Mouse (Mus musculus) liver, adult 2 months (tissue): ENCODE data around the gene Haus2. TPM values are rescaled to one million over a fixed set of nuclear protein-coding genes. Genes with fewer than 3 reads are reported as not detected.

Experiments
- DNase-seq: peaks from one replicate; pipeline ENCODE4 v3.0.0-alpha.2; 2011; ENCODE audit warnings: low read depth, low spot score; ENCODE audit errors: extremely low read depth
- H3K27ac ChIP-seq: fragments of 200-500 bp; replicated peaks from 2 replicates; pipeline ENCODE4 v1.5.1; 2012; ENCODE audit warnings: low read depth, mild to moderate bottlenecking, control low read depth, inconsistent platforms, low read length; ENCODE audit not compliant: insufficient read depth
- H3K27me3 ChIP-seq: fragments of 200-500 bp; 2 replicates; pipeline ENCODE4 v1.6.1; 2012; ENCODE audit warnings: mild to moderate bottlenecking, moderate library complexity, low read length, inconsistent platforms; ENCODE audit not compliant: control insufficient read depth, insufficient read depth
- H3K36me3 ChIP-seq: fragments of 200-500 bp; 2 replicates; pipeline ENCODE4 v1.6.1; 2012; ENCODE audit warnings: low read length, inconsistent platforms; ENCODE audit not compliant: control insufficient read depth, insufficient read depth
- H3K4me1 ChIP-seq: fragments of 200-500 bp; 2 replicates; pipeline ENCODE4 v1.6.1; 2011; ENCODE audit warnings: low read length; ENCODE audit not compliant: control insufficient read depth, insufficient read depth
- H3K4me3 ChIP-seq: fragments of 200-500 bp; 2 replicates; pipeline ENCODE4 v1.5.1; 2011; ENCODE audit warnings: low read depth, mild to moderate bottlenecking, control low read depth, low read length, moderate library complexity; ENCODE audit not compliant: insufficient read depth
- H3K79me2 ChIP-seq: fragments of 200-500 bp; 2 replicates; pipeline ENCODE4 v1.6.1; 2012; ENCODE audit warnings: inconsistent platforms, mild to moderate bottlenecking, low read length, moderate library complexity; ENCODE audit not compliant: control insufficient read depth, insufficient read depth
- H3K9ac ChIP-seq: fragments of 200-500 bp; 2 replicates; pipeline ENCODE4 v1.6.1; 2012; ENCODE audit warnings: low read depth, mild to moderate bottlenecking, control low read depth, inconsistent platforms, low read length
- CTCF ChIP-seq: fragments of 200-500 bp; IDR thresholded peaks from 2 replicates; pipeline ENCODE4 v1.5.1; 2011; ENCODE audit warnings: low read depth, low read length, control low read depth
- POLR2A ChIP-seq: fragments of 200-500 bp; IDR thresholded peaks from 2 replicates; pipeline ENCODE4 v1.6.1; 2011; ENCODE audit warnings: low read length, control low read depth; ENCODE audit not compliant: insufficient read depth; ENCODE audit errors: extremely low read depth
- WGBS: fragments of 180-500 bp; shearing (Covaris S2); methylation state at CpG from one replicate; pipeline ENCODE4 v1.1.7; 2018; 5-methylcytosine and 5-hydroxymethylcytosine counted together
- polyA plus RNA-seq: library from polyadenylated mRNA; depleted of rRNA; stranded (reverse); fragments of >200 nt; gene quantifications from 2 replicates; pipeline ENCODE4 v1.2.3, GENCODE M21; 2012
- total RNA-seq: library from RNA; depleted of rRNA; stranded (reverse); fragments of >200 nt; gene quantifications from 2 replicates; pipeline ENCODE4 v1.2.3, GENCODE M21; 2014

Haus2 gene
- total and polyA plus RNA-seq, 2 experiments, result 1.8 to 8.7 TPM

DNA sequence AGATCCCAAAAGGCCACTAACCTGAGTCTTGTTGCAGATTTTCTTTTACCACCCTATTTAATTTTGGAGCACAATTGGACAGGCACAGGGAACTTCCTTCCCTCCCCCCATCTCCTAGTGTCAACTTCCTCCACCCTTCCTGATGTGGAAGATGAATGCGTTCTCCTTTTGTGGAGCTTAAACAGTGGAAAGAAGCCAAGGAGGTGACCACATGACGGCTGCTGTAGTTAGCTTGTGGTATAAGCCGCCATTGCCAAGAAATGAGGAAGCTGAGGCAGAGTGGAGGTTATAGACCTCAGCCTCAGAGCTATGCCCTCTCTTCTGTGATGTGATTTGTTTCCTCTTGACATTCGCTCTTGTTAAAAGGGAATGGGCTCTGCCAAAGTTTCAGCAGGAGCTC, 22.8 kb downstream of the Haus2 start:
- 60% methylated on average over 4 of the region's 4 CpGs for WGBS
- Histone ChIP-seq H3K27ac (no peak overlapping the region), H3K27me3 (no peaks in the 10 kb centered on the region), H3K79me2 (no peaks in the 10 kb centered on the region), H3K9ac (no peak overlapping the region), H3K4me3 (no peak overlapping the region), H3K36me3 (no peaks in the 10 kb centered on the region), H3K4me1 (0 out of 2 replicates have a peak, but pooled peaks cover 1% of the 10 kb centered on the region)
- DNase-seq, result peak; percentile 60
- TF ChIP-seq POLR2A, result no peak
- TF ChIP-seq CTCF, result no peak

DNA sequence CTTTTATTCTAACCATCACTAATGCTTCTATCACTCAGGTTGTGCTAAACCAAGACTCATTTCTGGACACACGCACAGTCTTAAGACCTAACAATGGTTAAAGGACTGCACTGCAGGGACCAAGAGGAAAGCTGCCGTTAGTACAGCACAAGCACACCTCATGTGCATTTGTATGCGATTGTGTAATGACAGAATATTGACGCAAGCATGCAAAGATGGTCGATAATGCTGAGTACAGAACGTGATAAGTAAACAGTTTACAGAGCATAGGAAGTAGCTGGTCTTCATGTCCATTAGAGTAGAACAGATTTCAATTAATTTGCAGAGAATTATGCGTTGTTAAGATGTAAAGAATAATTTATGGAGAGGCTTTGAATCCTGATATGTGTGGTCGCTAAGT, 31.7 kb downstream of the Haus2 start:
- DNase-seq, result peak; percentile 72
- H3K9ac ChIP-seq, result no peak overlapping the region
- H3K27ac ChIP-seq, result no peak overlapping the region
- no peaks in the 10 kb centered on the region for H3K36me3 ChIP-seq
- WGBS, result 42% methylated on average over 8 of the region's 8 CpGs
- H3K27me3 ChIP-seq, result no peaks in the 10 kb centered on the region
- TF ChIP-seq CTCF (no peak), POLR2A (no peak)
- no peak overlapping the region for H3K4me3 ChIP-seq
- H3K4me1 ChIP-seq, result peaks cover 6% of the 10 kb centered on the region; the same call in 1 of the 2 replicates
- no peaks in the 10 kb centered on the region for H3K79me2 ChIP-seq

DNA sequence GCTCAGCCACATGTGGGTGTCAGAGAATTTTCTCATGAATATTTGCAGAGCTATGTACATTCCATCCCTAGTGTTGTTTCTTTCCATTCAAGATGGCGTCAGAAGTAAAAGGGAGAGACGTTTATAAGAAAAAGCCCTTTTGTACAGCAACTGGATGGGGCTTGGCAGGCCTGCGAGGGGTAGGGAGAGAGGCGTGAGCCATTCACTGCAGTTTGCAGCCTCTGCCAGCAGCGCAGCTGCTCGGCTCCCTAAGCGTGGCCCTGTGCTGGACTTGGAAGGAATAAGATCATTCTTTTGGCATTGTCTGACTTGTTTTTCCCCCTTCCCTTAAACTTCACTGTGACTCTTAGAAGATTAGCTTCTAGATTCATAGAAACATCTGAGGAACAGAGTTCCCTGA, 34.7 kb downstream of the Haus2 start:
- no peak overlapping the region for H3K4me3 ChIP-seq
- 82% methylated on average over 7 of the region's 7 CpGs for WGBS

DNA sequence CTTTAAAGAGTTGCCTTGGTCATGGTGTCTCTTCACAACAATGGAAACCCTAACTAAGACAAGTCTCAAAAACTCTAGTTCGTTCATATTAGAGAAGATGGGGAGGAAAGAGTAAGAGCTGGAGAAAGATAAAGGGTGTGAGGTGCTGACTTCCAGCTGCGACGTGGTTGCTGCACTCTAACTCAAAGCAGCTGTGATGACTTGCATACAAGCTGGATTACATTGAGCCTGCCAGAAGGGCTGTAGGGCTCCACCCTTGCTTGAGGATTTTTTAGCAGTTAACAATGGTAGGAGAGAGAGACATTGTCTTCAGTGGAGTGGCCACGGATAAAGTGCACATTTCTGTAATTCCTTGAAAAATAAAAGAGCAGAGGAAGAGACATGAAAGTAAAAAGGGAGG, 37.6 kb downstream of the Haus2 start:
- Histone ChIP-seq H3K4me1 (no peaks in the 10 kb centered on the region), H3K4me3 (no peak overlapping the region), H3K79me2 (no peaks in the 10 kb centered on the region), H3K27ac (no peak overlapping the region), H3K36me3 (no peaks in the 10 kb centered on the region), H3K9ac (no peak overlapping the region), H3K27me3 (no peaks in the 10 kb centered on the region)
- no peak for DNase-seq
- WGBS, result 78% methylated on average over 4 of the region's 4 CpGs
- no peak for TF ChIP-seq POLR2A
- no peak for TF ChIP-seq CTCF

More for the DNA sequence above, 34.7 kb downstream of the Haus2 start:
- Histone ChIP-seq H3K9ac (no peak overlapping the region), H3K79me2 (no peaks in the 10 kb centered on the region), H3K36me3 (no peaks in the 10 kb centered on the region), H3K27ac (no peak overlapping the region), H3K4me1 (peaks cover 6% of the 10 kb centered on the region; the same call in 1 of the 2 replicates), H3K27me3 (no peaks in the 10 kb centered on the region)
- TF ChIP-seq POLR2A, result no peak
- TF ChIP-seq CTCF, result no peak
- DNase-seq, result peak; percentile 15

DNA sequence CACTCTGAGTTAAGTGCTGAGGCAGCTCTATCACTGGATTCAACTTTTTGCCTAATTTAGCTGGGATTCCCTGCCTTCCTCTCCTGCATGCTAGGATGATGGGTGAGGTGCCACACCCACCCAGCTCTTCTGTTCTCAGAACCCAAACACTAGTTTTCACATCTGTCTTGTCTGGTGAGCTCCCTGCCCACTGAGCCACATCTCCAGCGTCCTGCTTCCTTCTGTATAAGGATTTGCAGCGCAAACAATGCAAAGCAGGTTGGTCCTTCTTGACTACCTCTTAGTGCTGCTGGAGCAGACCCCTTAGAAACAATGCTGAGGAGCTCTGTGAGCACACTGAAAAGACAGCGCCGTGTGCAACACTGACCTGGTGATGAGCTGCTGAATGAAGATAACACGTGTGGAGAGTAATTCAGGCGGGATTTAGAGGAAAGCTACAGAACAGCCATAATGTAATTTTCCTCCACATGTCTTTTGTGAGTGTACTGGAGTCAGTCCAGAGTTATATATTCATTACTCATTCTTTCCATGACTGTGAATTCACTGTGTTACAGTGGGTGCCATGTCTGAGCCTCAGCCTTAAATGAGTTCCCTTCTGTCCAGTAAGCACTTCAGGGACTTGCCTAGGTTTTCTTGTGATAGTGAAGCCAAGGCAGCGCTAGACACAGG, 43.2 kb downstream of the Haus2 start:
- Histone ChIP-seq H3K9ac (no peak overlapping the region), H3K27ac (peak overlapping the region; percentile 51), H3K4me1 (peaks cover 2% of the 10 kb centered on the region; the same call in 1 of the 2 replicates), H3K27me3 (no peaks in the 10 kb centered on the region), H3K79me2 (no peaks in the 10 kb centered on the region), H3K4me3 (no peak overlapping the region), H3K36me3 (no peaks in the 10 kb centered on the region)
- no peak for DNase-seq
- TF ChIP-seq CTCF, result no peak
- TF ChIP-seq POLR2A, result no peak
- 74% methylated on average over 7 of the region's 7 CpGs for WGBS

DNA sequence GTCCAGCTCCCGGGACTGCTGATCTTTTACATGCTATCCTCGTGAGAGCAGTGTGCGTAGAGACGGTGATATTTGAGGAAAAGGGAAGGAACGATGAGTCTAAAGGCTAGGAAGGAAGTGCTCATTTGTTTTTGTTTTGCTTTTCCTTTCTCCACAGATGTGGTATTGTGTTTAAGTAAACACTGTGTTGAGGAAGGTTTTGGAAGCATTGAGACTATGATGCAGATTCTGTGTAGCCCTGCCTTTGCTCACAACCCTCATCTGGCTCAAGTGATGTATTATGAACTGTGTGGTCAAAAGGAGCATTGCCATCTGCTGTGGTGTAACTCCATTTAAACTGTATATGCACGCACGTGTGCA, 43.7 kb downstream of the Haus2 start:
- WGBS, result 75% methylated on average over 7 of the region's 7 CpGs

More for the DNA sequence above, 43.7 kb downstream of the Haus2 start:
- Histone ChIP-seq H3K27ac (peak overlapping the region; percentile 51), H3K9ac (no peak overlapping the region), H3K4me3 (no peak overlapping the region), H3K79me2 (no peaks in the 10 kb centered on the region), H3K4me1 (peaks cover 2% of the 10 kb centered on the region; the same call in 1 of the 2 replicates), H3K27me3 (no peaks in the 10 kb centered on the region), H3K36me3 (no peaks in the 10 kb centered on the region)
- no peak for DNase-seq
- TF ChIP-seq POLR2A, result no peak
- TF ChIP-seq CTCF, result no peak
